Mouse (Mus musculus) embryonic facial prominence, embryonic 14.5 days (tissue): ENCODE results near the gene Lgr4. TPM values are rescaled to one million over a fixed set of nuclear protein-coding genes. Genes with fewer than 3 reads are reported as not detected.
A peak's percentile ranks its signal among the peaks of the same experiment; 100 is the strongest.

ENCODE experiments used
- ATAC-seq: fragments of 200-750 bp; cut with Nextera tagmentation; 2 replicates; pipeline ENCODE4 v1.8.0; 2017; ENCODE audit warnings: low read depth, moderate number of reproducible peaks, moderate TSS enrichment
- DNase-seq: peaks from one replicate; pipeline ENCODE4 v3.0.0-alpha.2; 2015; ENCODE audit warnings: low spot score
- H3K27ac ChIP-seq: fragments of 300-500 bp; sonication (generic); replicated peaks from 2 replicates; pipeline ENCODE4 v1.5.1; 2014; ENCODE audit warnings: low read depth, mild to moderate bottlenecking, low read length, moderate library complexity
- H3K27me3 ChIP-seq: fragments of 300-500 bp; sonication (generic); replicated peaks from 2 replicates; pipeline ENCODE4 v1.6.1; 2014; ENCODE audit warnings: low read length; ENCODE audit not compliant: control insufficient read depth, insufficient read depth
- H3K36me3 ChIP-seq: fragments of 300-500 bp; sonication (generic); 2 replicates; pipeline ENCODE4 v1.6.1; 2014; ENCODE audit warnings: low read length, mixed read lengths; ENCODE audit not compliant: control insufficient read depth, insufficient read depth
- H3K4me1 ChIP-seq: fragments of 300-500 bp; sonication (generic); 2 replicates; pipeline ENCODE4 v1.6.1; 2014; ENCODE audit warnings: antibody characterized with exemption, low read length; ENCODE audit not compliant: control insufficient read depth, insufficient read depth
- H3K4me2 ChIP-seq: fragments of 300-500 bp; sonication (generic); 2 replicates; pipeline ENCODE4 v1.6.1; 2014; ENCODE audit warnings: low read depth, mild to moderate bottlenecking, low read length, moderate library complexity, mixed read lengths
- H3K4me3 ChIP-seq: fragments of 300-500 bp; sonication (generic); 2 replicates; pipeline ENCODE4 v1.5.1; 2014; ENCODE audit warnings: low read depth, mild to moderate bottlenecking, low read length
- H3K9ac ChIP-seq: fragments of 300-500 bp; sonication (generic); 2 replicates; pipeline ENCODE4 v1.6.1; 2014; ENCODE audit warnings: low read depth, mild to moderate bottlenecking, low read length, moderate library complexity, mixed read lengths
- H3K9me3 ChIP-seq: fragments of 300-500 bp; sonication (generic); 2 replicates; pipeline ENCODE4 v1.6.1; 2016; ENCODE audit warnings: low read length; ENCODE audit not compliant: control insufficient read depth
- WGBS: fragments of 180-500 bp; shearing (Covaris S2); extraction: QIAGEN DNeasy Blood & Tissue Kit; methylation state at CpG from one replicate; pipeline ENCODE4 v1.1.7; 2014; 5-methylcytosine and 5-hydroxymethylcytosine counted together
- polyA plus RNA-seq: library from polyadenylated mRNA; unstranded; fragments of >200 nt; fragmentation: Nextera tagmentation; extraction: Ambion mirVana; gene quantifications from 2 replicates; pipeline ENCODE4 v1.2.1, GENCODE M21; 2014

Gene Lgr4
- polyA plus RNA-seq, 1 experiment from 2014 or later, result 25.0 TPM

- no peaks in the 10 kb centered on the region for H3K36me3 ChIP-seq
- no peak overlapping the region for H3K9ac ChIP-seq
- DNase-seq, result no peak
- no peak overlapping the region for H3K4me3 ChIP-seq
- H3K27ac ChIP-seq, result no peak overlapping the region
- H3K4me1 ChIP-seq, result peaks cover 34% of the 10 kb centered on the region
- 64% methylated on average over 1 of the region's 1 CpGs for WGBS
- no peaks in the 10 kb centered on the region for H3K27me3 ChIP-seq
- no peaks in the 10 kb centered on the region for H3K9me3 ChIP-seq
- ATAC-seq, result no peak
- H3K4me2 ChIP-seq, result no peak overlapping the region
These were observed 74.3 kb downstream of the Lgr4 start for GRCm38 (mm10) chr2:109991754-109992153.

DNA sequence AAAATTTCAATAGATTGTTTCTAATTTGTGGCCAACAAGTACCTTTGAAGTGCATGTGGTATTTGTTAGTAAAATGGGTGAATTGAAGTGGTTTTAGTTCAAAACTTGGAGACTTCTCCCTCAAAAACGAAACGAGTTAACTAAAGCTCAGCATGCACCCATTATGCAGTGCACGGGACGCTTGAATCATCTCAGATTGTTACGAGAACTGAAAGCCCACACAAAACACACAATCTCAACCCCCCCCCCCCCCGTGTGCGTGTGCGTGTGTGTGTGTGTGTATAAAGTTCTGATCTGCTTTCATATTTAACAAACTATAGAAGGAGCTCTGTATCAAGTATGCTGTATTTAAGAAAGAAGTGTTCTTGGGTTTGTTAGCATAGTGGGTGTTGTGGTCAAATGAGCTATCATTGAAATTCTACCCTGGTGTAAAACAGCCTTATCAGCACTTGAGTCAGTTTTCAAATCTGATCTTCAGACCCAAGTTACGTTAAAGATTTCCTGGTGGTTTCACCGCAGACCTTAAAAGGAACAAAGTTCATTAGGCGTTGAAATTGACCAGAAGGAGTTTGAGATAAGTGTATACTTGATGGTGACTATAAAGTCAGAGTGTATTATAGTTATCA is 75.1 kb downstream of the Lgr4 start:
- 52% methylated on average over 11 of the region's 11 CpGs for WGBS
- ATAC-seq (no peak), DNase-seq (no peak)
- Histone ChIP-seq H3K27ac (no peak overlapping the region), H3K4me2 (no peak overlapping the region), H3K9ac (no peak overlapping the region), H3K9me3 (no peaks in the 10 kb centered on the region), H3K27me3 (no peaks in the 10 kb centered on the region), H3K36me3 (no peaks in the 10 kb centered on the region), H3K4me3 (no peak overlapping the region), H3K4me1 (peaks cover 30% of the 10 kb centered on the region)

DNA sequence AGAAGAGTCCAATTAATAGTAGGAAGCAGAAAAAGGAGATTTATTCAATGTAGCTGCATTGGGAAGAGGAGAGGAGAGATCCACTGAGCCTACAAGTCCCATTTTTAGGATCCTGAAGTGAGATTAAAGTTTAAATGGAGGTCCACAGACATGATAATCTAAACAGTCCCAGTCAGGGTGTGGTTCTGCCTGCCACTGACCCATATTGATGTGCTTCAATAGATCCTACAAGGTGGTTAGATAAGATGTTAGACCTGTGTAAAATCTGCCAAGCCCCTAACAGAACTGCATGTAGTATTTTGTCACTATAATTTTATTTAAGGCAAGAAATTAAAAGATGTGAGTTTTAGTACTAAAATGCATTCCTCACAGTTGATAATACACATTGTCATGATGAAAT is 76.0 kb downstream of the Lgr4 start:
- Histone ChIP-seq H3K27me3 (no peaks in the 10 kb centered on the region), H3K9ac (no peak overlapping the region), H3K4me1 (peaks cover 21% of the 10 kb centered on the region), H3K9me3 (no peaks in the 10 kb centered on the region), H3K36me3 (peaks cover 2% of the 10 kb centered on the region; the same call in 1 of the 2 replicates), H3K27ac (no peak overlapping the region), H3K4me3 (no peak overlapping the region), H3K4me2 (no peak overlapping the region)
- DNase-seq, result no peak
- ATAC-seq, result no peak

- DNase-seq (no peak), ATAC-seq (no peak)
- 65% methylated on average over 2 of the region's 2 CpGs for WGBS
- Histone ChIP-seq H3K4me3 (no peak overlapping the region), H3K9ac (no peak overlapping the region), H3K4me2 (no peak overlapping the region), H3K27me3 (no peaks in the 10 kb centered on the region), H3K36me3 (peaks cover 11% of the 10 kb centered on the region; the same call in 1 of the 2 replicates), H3K9me3 (no peaks in the 10 kb centered on the region), H3K27ac (no peak overlapping the region), H3K4me1 (peaks cover 6% of the 10 kb centered on the region)
These were observed 77.6 kb downstream of the Lgr4 start for GRCm38 (mm10) chr2:109995061-109995460.

DNA sequence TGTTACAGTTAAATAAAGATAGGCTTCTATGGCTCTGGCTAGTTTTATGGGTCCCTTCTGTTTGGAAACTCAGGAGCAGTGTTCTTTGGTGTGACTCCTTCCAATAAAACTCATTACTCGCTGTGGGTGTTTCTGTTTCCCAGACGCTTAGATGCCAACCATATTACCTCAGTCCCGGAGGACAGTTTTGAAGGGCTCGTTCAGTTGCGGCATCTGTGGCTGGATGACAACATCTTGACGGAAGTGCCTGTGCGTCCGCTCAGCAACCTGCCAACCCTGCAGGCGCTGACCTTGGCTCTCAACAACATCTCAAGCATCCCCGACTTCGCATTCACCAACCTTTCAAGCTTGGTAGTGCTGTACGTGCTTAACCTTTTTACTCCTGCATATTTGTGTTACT is 79.0 kb downstream of the Lgr4 start:
- Histone ChIP-seq H3K36me3 (peaks cover 18% of the 10 kb centered on the region), H3K4me3 (no peak overlapping the region), H3K9me3 (no peaks in the 10 kb centered on the region), H3K4me1 (peaks cover 5% of the 10 kb centered on the region; the same call in 1 of the 2 replicates), H3K27ac (no peak overlapping the region), H3K4me2 (no peak overlapping the region), H3K9ac (no peak overlapping the region), H3K27me3 (no peaks in the 10 kb centered on the region)
- no peak for ATAC-seq
- DNase-seq, result no peak
- 52% methylated on average over 12 of the region's 12 CpGs for WGBS

DNA sequence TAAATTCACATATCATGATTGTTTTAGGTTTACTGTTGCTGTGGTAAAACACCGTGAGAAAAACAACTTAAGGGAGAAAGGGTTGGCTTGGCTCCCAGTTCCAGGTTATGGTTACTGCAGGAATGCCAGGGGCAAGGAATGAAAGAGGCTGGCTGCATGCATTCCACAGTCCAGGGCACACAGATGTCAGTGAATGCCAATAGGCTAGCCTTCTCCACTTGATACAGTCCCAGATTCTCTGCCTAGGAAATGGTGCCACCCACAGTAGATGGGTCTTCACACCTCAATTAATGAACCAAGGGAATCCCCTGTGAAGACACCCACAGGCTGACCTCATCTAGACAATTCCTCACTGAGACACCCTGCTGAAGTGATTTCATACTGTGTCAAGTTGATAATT is 87.2 kb downstream of the Lgr4 start:
- Histone ChIP-seq H3K36me3 (peaks cover 57% of the 10 kb centered on the region), H3K4me2 (no peak overlapping the region), H3K4me3 (no peak overlapping the region), H3K27ac (no peak overlapping the region), H3K9ac (no peak overlapping the region), H3K27me3 (no peaks in the 10 kb centered on the region), H3K4me1 (no peaks in the 10 kb centered on the region), H3K9me3 (no peaks in the 10 kb centered on the region)
- DNase-seq (peak; percentile 35), ATAC-seq (no peak)
- WGBS, result 46% methylated on average over 1 of the region's 1 CpGs

- H3K27ac ChIP-seq, result no peak overlapping the region
- 77% methylated on average over 3 of the region's 3 CpGs for WGBS
- ATAC-seq, result no peak
These were observed 87.7 kb downstream of the Lgr4 start for GRCm38 (mm10) chr2:110005164-110005563.

GRCm38 (mm10) chr2:110005596-110006239 is 88.3 kb downstream of the Lgr4 start:
- no peak for DNase-seq
- Histone ChIP-seq H3K9ac (no peak overlapping the region), H3K27me3 (no peaks in the 10 kb centered on the region), H3K4me2 (no peak overlapping the region), H3K27ac (no peak overlapping the region), H3K36me3 (peaks cover 58% of the 10 kb centered on the region), H3K9me3 (no peaks in the 10 kb centered on the region), H3K4me1 (no peaks in the 10 kb centered on the region), H3K4me3 (no peak overlapping the region)
- no peak for ATAC-seq
- WGBS, result 83% methylated on average over 3 of the region's 3 CpGs

More at GRCm38 (mm10) chr2:110005164-110005563, 87.7 kb downstream of the Lgr4 start:
- no peak for DNase-seq
- Histone ChIP-seq H3K4me2 (no peak overlapping the region), H3K9me3 (no peaks in the 10 kb centered on the region), H3K4me1 (no peaks in the 10 kb centered on the region), H3K36me3 (peaks cover 59% of the 10 kb centered on the region), H3K9ac (no peak overlapping the region), H3K4me3 (no peak overlapping the region), H3K27me3 (no peaks in the 10 kb centered on the region)
